Mouse (Mus musculus): ENCODE measurements at regions not wholly inside any gene's neighbourhood (a gene's known extent, or its start where the extent isn't known, plus 50 kb on each side); places are given as distances from the start of the nearest gene placed in this dataset.

DNA sequence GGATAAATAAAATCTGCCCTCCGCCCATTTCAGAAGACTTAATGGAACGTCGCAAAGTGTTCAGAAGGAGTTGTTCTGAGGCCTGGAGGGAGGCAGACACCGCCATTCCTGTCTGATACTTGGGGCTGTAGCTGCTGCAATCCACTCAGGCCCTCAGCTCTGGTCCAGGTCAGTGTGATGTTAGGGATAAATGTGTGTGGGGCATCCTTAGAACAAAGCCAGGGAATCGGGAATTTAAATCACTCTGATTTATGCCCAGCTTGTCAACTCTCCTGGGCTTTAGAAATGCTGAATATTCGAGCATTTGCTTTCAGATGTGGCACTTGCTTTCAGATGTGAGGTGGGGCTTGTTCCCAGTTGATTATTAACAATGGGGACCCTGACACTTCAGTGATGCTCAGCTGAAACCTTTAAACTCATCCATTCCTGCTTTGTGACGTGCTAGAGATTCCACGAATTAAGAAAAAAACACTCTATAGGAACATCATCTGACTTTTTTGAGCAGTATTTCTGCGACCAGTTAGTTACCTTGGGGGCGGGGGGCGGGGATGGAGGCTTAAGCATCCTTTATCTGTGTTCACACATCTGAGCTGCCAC is 122.1 kb upstream of the Npvf start:
- ATAC-seq (ENCODE audit: extremely low read depth, insufficient number of reproducible peaks, low FRiP score, poor library complexity, severe bottlenecking), result no peak

DNA sequence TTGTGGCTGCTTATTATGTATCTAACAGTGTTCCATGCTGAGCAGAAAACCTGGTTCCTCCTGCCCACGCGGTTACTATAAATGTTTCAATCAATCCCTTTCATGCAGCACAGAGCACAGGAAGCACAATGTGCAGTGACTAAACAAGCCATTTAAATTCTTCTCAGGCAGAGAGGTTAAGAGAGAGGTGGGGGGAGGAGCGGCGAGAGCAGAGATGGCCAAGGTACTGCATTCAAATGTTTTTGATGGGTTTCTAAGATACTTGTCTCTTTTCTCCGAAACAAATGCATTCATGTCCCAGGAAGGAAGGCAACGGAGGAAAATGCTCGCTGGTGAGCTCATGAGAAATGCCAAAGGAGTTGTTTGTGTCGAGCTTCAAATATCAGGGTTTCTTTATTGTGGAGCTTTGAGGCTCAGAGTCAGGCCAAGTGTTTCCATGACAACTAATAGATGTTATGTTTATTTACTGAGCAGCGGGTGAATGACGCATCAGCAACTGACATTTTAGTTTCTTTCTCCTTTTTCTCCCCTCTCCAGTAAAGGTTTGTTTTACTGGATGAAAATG is 122.8 kb upstream of the Npvf start:
- no peak for ATAC-seq (ENCODE audit: extremely low read depth, insufficient number of reproducible peaks, low FRiP score, poor library complexity, severe bottlenecking)

- no peak for ATAC-seq (ENCODE audit: extremely low read depth, insufficient number of reproducible peaks, low FRiP score, poor library complexity, severe bottlenecking)
These were observed 123.6 kb upstream of the Npvf start for GRCm38 (mm10) chr6:50777827-50778226.

DNA sequence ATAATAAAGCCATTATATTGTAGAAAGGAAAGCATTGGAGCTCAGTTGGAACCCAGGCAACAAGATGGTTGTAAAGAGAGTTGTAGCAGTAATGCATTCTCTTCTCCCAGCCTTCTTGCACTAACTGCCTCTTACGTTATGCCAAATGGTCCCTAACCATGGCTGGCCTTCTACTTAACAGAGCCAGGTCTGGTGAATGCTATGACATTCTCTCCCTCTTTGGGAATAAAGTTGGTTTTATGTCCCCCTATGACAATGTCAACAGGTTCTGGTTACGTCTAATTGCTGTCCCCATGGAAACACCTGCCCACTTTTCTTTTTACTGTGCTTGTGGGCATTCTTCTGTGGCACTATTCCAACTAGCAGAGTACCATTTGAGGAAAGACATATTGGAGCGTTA is 126.4 kb upstream of the Npvf start:
- no peak for ATAC-seq (ENCODE audit: extremely low read depth, insufficient number of reproducible peaks, low FRiP score, poor library complexity, severe bottlenecking)

DNA sequence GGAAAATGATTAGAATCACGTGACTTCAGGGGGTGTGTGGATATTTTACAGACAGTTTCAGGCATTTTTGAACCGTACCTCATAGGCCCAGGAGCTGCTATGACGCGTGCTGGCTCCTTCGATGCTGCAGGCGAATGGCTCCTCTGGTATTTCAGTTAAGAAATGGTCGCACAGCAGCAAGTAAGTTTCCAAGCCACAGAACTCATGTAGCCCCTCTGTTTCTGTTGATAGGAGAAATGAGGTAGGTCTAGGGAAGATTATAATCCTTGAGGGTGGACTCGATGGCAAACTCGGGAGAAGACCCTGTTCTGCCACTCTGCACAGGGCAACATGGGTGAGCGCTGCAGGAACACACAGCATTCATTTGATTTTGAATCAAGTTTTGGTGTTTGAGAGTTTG is 127.0 kb upstream of the Npvf start:
- no peak for ATAC-seq (ENCODE audit: extremely low read depth, insufficient number of reproducible peaks, low FRiP score, poor library complexity, severe bottlenecking)

DNA sequence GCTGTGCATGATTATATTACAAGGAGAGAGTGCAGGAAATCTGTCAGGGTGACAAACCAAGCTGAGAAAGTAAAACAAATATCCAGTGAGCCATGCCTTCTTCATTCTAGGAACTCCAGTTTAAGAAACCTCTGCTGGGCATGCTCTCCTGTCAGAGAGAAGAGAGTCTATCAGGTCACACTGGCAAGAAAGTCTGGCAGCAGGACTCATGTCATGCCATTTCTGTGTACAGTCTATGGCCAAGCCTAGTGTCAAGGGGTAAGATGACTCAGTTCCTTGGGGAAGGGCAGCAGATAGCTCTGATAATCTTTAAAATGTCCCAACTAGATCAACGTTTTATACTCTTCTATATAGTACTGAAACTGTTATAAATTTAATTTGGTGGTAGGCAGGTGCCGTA is 128.0 kb upstream of the Npvf start:
- ATAC-seq (ENCODE audit: extremely low read depth, insufficient number of reproducible peaks, low FRiP score, poor library complexity, severe bottlenecking), result no peak

- no peak for ATAC-seq (ENCODE audit: extremely low read depth, insufficient number of reproducible peaks, low FRiP score, poor library complexity, severe bottlenecking)
These were observed 129.3 kb upstream of the Npvf start for GRCm38 (mm10) chr6:50783494-50783893.

GRCm38 (mm10) chr6:50784381-50784780 is 130.1 kb upstream of the Npvf start:
- ATAC-seq (ENCODE audit: extremely low read depth, insufficient number of reproducible peaks, low FRiP score, poor library complexity, severe bottlenecking), result no peak

GRCm38 (mm10) chr6:50787666-50788065 is 133.4 kb upstream of the Npvf start:
- no peak for ATAC-seq (ENCODE audit: extremely low read depth, insufficient number of reproducible peaks, low FRiP score, poor library complexity, severe bottlenecking)

DNA sequence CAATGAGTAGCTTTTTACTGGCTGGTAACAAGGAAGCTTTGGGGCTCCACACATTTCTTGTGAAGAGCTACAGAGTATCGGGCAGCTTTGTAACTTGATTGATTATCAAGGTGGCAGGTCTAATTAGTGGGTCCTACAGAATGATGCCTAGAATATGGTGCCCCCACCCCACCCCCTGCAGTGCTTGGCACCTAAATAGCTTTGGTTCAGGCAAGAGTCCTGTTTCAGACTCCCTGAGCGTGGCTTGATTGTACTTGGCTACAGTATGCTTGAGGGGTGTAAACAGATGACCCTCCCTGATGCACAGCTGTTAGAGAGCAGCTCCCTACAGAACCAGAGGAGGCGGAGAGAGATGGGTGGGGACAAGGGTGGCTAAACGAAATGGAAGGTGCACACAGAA is 145.7 kb upstream of the Npvf start:
- ATAC-seq (ENCODE audit: extremely low read depth, insufficient number of reproducible peaks, low FRiP score, poor library complexity, severe bottlenecking), result no peak

DNA sequence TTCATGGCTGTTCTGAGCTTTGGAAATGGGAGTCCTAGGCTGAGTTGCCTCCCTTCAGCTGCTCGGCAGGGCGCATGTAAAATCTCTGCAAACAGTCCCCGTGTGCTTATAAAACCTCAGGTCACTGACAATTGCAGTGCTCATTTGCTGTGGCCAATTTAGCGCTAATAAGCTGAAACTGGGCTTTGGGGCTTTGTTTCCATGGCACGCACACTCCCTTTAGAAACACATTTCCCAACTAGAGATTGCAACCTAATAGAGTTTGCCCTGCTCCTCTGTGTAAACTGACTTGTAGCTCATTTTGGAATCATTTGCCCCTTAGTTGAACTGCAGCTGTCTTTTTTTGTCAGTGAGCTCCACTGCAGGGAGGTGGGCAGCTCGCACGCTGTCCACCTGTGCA is 148.7 kb upstream of the Npvf start:
- no peak for ATAC-seq (ENCODE audit: extremely low read depth, insufficient number of reproducible peaks, low FRiP score, poor library complexity, severe bottlenecking)

GRCm38 (mm10) chr6:50804477-50805005 is 150.3 kb upstream of the Npvf start:
- ATAC-seq (ENCODE audit: extremely low read depth, insufficient number of reproducible peaks, low FRiP score, poor library complexity, severe bottlenecking), result no peak

DNA sequence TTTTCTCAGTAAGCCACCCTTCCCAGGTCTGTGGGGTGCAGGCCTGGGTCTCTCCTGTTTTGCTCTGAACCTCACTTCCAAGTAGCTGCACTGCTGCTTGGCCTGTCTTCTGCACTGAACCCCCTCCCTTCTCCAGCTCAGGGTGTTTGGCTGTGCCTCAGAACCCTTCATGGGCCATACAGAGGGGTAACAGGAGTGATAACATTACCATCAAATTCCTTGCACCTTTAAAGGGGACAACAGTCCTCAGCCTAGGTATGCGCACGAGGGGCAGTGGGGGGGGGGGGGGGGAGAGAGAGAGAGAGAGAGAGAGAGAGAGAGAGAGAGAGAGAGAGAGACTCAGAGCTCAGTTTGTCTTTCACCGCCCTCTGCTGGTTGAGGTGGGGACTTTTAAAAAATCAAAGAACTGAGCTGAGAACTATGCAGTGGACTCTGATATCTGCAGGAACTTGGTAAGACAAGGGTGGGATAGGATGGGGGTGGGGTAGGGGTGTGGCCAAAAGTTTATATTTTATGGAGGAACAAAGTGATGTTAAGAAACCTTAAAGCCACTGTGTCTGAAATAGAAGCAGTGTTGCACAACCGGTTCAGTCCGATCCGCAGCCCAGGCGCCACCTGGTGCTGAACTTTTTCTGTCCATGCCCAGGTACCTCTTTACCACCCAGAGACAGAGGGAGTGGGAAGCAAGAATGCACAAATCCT is 152.3 kb upstream of the Npvf start:
- ATAC-seq (ENCODE audit: extremely low read depth, insufficient number of reproducible peaks, low FRiP score, poor library complexity, severe bottlenecking), result no peak

DNA sequence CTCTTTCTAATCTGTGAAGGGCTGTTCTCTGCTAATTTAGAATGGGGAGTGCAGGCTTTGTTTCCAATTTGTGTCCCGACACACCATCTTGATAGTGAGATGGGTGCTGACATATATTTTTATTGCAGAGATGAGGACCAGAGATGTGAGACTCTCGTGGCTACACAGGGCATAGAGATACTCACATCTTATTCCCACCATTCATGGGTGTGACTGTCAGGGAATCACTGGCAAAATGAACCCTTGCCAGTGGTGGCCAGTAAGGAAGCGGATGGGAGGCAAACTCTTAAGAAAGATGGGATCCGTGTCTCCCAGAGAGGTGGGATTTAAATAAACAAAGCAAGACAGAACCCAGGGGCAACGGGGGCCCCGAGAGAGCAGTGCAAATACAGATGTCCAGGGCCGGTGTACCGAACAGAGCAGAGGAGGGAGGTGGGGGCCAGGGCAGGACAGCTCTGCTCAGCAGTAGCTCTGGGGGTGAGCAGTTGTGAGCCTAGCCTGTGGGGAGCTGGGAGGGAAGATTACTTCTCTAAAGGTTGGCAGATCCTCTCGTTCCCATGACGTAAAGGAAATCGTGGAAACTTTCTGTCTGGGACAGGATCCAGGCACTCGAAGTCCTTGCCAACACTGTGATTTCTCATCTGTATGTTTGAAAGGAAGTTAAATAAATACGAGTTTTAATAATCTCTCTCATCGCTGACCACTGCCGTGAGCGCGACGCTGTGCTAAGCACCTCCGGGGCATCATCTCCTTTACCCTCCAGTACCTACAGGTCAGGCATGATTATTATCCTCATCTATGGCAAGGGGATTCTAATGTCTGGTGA is 153.2 kb upstream of the Npvf start:
- no peak for ATAC-seq (ENCODE audit: extremely low read depth, insufficient number of reproducible peaks, low FRiP score, poor library complexity, severe bottlenecking)

DNA sequence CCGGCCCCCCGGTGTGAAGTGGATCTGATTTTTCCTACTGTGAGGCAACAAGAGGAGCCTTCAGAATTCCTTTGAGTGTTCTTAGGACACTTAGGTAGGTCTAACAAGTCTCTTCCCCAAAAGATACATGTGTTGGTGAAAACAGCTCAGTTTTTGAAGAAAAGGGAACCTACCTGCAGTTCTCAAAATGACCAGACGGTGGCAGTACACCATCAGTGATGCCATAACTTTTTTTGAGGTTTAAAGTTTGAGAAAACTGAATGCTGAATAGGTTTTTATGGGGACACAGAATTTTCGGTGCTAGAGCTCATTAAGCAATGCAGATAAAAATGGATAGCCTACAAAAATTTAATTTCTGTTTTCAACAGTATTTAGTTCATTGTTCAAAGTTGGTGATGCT is 153.9 kb upstream of the Npvf start:
- no peak for ATAC-seq (ENCODE audit: extremely low read depth, insufficient number of reproducible peaks, low FRiP score, poor library complexity, severe bottlenecking)

- no peak for ATAC-seq (ENCODE audit: extremely low read depth, insufficient number of reproducible peaks, low FRiP score, poor library complexity, severe bottlenecking)
These were observed 154.8 kb upstream of the Npvf start for GRCm38 (mm10) chr6:50808811-50809668.

DNA sequence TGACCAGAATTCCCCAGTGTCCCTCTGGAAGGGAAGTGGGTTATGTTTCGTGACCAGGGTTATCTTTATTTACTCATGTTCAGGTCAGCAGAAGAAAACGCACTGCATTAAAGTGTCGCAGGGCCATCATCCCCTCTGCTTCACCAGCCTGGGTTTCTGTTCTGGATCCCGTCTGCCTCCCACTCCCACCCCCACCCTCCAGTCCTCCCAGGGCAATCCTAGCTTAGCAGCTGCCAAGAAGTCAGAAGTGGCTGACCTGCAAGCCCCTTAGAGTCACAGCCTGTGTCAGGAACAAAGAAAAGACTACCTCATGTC is 155.4 kb upstream of the Npvf start:
- ATAC-seq (ENCODE audit: extremely low read depth, insufficient number of reproducible peaks, low FRiP score, poor library complexity, severe bottlenecking), result no peak

DNA sequence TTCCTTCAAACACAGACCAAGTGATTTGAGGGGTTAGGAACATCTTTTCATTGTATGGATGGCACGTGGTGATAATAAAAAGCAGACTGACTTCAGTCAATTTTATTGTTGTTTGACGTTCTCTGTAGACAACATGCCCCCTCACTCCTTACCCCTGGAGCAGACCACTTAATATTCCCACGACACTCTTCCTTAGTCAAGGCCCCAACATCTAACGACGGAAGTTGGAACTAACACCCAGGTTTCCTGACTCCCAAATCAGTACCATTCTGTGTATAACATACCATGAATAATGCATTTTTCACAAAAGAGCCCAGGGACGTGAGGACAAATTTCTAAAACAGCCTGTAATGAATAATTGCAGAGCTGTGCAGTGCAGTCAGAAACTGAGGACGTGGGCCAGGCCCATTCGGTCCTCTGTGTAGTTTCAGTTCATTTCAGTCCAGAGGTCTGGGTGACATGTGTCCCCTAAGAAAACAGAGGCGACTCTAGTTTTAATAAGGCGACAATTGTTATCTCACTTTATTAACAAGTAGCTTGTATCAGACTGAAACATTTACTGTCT is 160.8 kb upstream of the Npvf start:
- ATAC-seq (ENCODE audit: extremely low read depth, insufficient number of reproducible peaks, low FRiP score, poor library complexity, severe bottlenecking), result no peak

DNA sequence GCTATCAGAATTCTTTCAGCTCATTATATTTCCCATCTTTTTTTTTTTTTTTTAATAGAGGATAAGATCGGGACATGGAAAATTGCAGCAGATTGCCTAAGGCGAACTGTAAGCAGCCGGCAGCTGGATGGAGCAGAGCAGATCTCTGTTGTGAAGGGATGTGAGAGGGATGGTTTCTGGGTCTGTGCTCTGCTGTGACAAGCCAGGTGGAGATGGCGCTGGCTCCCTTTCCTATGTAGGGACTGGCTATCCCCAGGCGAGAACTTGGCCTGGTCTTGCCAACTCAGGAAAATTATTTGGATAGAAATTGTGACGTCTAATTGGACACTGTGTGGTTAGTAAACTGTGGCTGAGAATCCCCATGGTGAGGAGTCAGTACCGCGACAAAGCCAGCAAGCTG is 161.3 kb upstream of the Npvf start:
- no peak for ATAC-seq (ENCODE audit: extremely low read depth, insufficient number of reproducible peaks, low FRiP score, poor library complexity, severe bottlenecking)

Data from neutrophil, adult 5-6 weeks (primary cell).